Comparison of ENCODE assay signal across 23 mouse cellular contexts in genomic region chr9:110369860-110370259, GRCm38 (mm10). TPM values are rescaled to one million over a fixed set of nuclear protein-coding genes. Genes with fewer than 3 reads are reported as not detected.
"Had no signal": no experiment of that assay in that cellular context is flagged by ENCODE, and none has a peak within 500 bp of the region (broad histone marks: within the 10 kb centered on the region; RNA-seq: fewer than 3 reads in every experiment).

No protein-coding gene starts in this region.

- H3K4me1 ChIP-seq: limb, embryonic 12.5 days; limb, embryonic 15.5 days; lung, embryonic 15.5 days; midbrain, embryonic 12.5 days; midbrain, embryonic 15.5 days; neural tube, embryonic 13.5 days; stomach, embryonic 15.5 days had no signal

- H3K9ac ChIP-seq: kidney, embryonic 15.5 days; limb, embryonic 12.5 days; limb, embryonic 15.5 days; liver, embryonic 14.5 days; liver, postnatal 0 days; lung, embryonic 15.5 days; midbrain, embryonic 12.5 days; midbrain, embryonic 15.5 days; neural tube, embryonic 13.5 days; stomach, embryonic 15.5 days had no signal

- H3K4me2 ChIP-seq: kidney, embryonic 15.5 days; limb, embryonic 12.5 days; limb, embryonic 15.5 days; liver, embryonic 11.5 days; lung, embryonic 15.5 days; midbrain, embryonic 12.5 days; midbrain, embryonic 15.5 days; neural tube, embryonic 13.5 days; stomach, embryonic 15.5 days had no signal

- H3K9me3 ChIP-seq: kidney, embryonic 15.5 days; limb, embryonic 12.5 days; limb, embryonic 15.5 days; lung, embryonic 15.5 days; midbrain, embryonic 12.5 days; midbrain, embryonic 15.5 days; neural tube, embryonic 13.5 days; stomach, embryonic 15.5 days had no signal

- DNase-seq: kidney, postnatal 10 days; kidney, postnatal 4 days; left cerebral cortex, postnatal 4 days; liver, postnatal 0 days; lung, postnatal 14 days; lung, postnatal 4 days; retina, postnatal 1 day; right cerebral cortex, postnatal 25 days; spleen, adult 18-20 months; thymus, postnatal 25 days had no signal

- H3K27me3 ChIP-seq: kidney, embryonic 15.5 days; limb, embryonic 12.5 days; limb, embryonic 15.5 days; lung, embryonic 15.5 days; midbrain, embryonic 12.5 days; midbrain, embryonic 15.5 days; neural tube, embryonic 13.5 days; stomach, embryonic 15.5 days had no signal

- H3K27ac ChIP-seq: kidney, embryonic 15.5 days; limb, embryonic 12.5 days; limb, embryonic 15.5 days; liver, embryonic 14.5 days; lung, embryonic 15.5 days; midbrain, embryonic 12.5 days; midbrain, embryonic 15.5 days; neural tube, embryonic 13.5 days; stomach, embryonic 15.5 days had no signal

- ATAC-seq: liver, postnatal 0 days; midbrain, embryonic 15.5 days had no signal

- H3K4me3 ChIP-seq: kidney, embryonic 15.5 days; limb, embryonic 12.5 days; limb, embryonic 15.5 days; lung, embryonic 15.5 days; midbrain, embryonic 12.5 days; midbrain, embryonic 15.5 days; myocyte; neural tube, embryonic 13.5 days; stomach, embryonic 15.5 days had no signal

RNA-seq across cellular contexts. Expression of gene Ngp, which starts 49.7 kb away (rescaled TPM):
- total RNA-seq: layer of hippocampus, adult 18-20 months; layer of hippocampus, postnatal 14 days had no signal
- polyA plus RNA-seq: myocyte had no signal
